Mouse (Mus musculus): Measurements from ENCODE around the gene Dnaaf3.

Dnaaf3 gene

GRCm38 (mm10) chr7:4498251-4498650 lies 34.0 kb downstream of the Dnaaf3 start:
- peak; percentile 75 for DNase-seq

- DNase-seq, result no peak
These were observed 34.9 kb downstream of the Dnaaf3 start for GRCm38 (mm10) chr7:4497271-4497903.

- no peak for DNase-seq
These were observed 35.8 kb downstream of the Dnaaf3 start for GRCm38 (mm10) chr7:4496468-4496867.

- no peak for DNase-seq
These were observed 38.3 kb downstream of the Dnaaf3 start for GRCm38 (mm10) chr7:4493991-4494390.

GRCm38 (mm10) chr7:4492284-4493224 lies 39.7 kb downstream of the Dnaaf3 start:
- no peak for DNase-seq

- DNase-seq, result peak; percentile 55
These were observed 40.9 kb downstream of the Dnaaf3 start for GRCm38 (mm10) chr7:4491308-4491707.

GRCm38 (mm10) chr7:4482281-4482680 lies 50.0 kb downstream of the Dnaaf3 start:
- no peak for DNase-seq

GRCm38 (mm10) chr7:4479674-4480073 lies 52.6 kb downstream of the Dnaaf3 start:
- DNase-seq, result peak; percentile 57

GRCm38 (mm10) chr7:4478796-4479291 lies 53.4 kb downstream of the Dnaaf3 start:
- no peak for DNase-seq

GRCm38 (mm10) chr7:4478021-4478795 lies 54.0 kb downstream of the Dnaaf3 start:
- peak; percentile 90 for DNase-seq

- no peak for DNase-seq
These were observed 58.3 kb downstream of the Dnaaf3 start for GRCm38 (mm10) chr7:4473940-4474339.
